Mouse (Mus musculus) CD4-positive, CD25-positive, alpha-beta regulatory T cell, adult 2 months (primary cell): ENCODE data around the gene Ankfn1.

Experiments
- DNase-seq: peaks from one replicate; pipeline ENCODE4 v3.0.0-alpha.2; 2012; ENCODE audit warnings: low read depth, low spot score

The Ankfn1 gene

DNA sequence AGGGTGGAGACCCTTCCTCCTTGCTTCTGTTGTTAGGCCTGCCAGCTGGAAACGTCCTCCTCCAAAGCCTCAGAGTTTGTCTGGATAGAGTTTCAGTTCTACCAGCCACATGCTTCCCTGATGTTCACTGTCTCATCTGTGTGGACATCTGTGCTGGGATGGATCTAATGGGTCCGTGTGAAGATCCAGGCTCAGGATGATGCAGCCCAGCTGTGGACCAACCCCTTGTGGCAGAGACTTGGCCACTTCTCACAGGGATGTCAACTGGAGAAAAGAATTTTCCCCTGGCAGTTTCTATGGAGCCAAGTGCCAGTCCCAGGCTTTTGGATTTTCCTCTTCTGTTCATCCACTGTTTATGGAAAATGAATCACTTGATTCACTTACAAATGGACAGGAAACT is 100.5 kb downstream of the Ankfn1 start:
- DNase-seq: no peak

DNA sequence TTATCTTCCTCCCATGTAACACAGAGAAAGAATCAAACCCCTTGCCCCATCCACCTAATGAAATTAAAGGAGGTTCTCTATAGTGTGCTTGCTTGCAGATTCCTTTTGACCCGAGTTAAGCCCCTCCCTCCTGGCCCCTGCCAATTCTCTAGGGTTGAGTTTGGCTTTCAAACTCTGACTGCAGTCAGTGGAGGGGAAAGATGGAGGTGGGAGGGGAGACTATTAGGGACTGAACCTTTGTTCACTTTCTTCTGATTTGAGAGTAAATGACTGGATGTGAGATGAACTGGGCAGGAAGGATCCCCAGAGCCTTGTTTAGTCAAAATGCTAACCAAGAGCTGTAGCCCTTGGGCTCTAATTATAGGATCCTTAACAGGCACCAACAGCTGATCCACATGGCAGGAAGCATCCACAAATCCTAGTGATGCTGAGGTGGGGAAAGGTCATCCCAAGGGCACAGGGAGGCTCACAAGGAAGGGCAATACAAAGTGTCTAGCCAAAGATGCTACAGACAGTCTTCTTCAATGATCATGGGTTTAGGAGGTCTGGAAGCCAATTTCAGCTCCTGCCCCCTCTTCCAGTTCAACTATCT is 103.4 kb downstream of the Ankfn1 start:
- no peak for DNase-seq

DNA sequence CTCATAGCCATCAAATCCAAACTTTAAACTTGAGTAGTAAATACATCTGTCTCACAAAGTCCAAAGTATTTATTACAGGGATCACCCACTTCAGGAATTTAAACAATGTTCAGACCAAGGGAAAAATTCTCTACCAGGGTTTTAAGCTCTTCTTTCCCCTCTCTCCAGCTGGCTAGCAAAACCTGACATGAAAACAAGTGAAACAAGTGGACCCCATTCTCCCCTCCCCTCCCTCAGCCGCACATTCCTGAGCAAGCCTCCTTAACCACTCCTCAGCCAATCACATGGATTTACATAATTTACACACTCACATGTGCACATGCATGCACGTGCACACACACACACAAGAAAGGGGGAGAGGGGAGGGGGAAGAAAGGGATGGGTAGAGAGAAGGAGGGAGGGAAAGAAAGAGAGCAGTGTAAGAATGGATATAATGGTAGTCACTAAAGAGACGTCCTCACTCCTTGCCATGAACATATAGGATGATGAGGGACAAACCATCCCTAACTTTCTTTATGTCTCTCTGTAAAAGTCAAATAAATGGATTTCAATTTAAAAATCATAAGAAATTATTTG is 104.9 kb downstream of the Ankfn1 start:
- DNase-seq: no peak

DNA sequence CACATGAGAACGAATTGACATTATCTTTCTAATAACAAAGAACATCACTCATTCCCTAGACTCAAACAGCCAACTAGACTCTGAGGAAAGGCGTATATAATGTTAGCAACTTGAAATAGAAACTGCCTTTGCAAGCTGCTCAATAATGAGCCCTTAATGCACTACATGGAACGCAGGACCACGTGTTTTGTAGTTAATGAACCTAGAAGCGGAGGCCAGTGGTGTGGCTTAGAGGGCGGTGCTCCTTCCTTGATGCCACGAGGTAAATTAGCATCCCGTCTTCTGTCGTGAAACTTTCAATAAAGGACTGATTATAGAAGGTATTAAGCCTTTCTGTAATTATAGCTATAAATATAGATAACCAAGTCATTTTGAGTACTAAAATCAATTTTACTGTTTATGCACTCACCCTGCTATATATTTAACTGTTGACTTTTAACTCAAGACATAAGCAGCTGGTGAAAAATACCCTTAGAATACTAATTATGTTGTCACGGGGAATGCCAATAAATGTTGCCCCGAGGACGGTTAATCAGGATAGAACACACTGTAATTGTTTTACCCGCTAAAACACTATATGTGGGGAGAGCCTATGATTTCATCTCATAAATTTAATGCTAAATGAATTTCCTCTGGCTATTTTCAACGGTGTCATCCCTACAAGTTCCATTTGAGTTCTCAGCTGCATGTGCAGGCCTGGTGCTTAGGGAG is 112.1 kb downstream of the Ankfn1 start:
- DNase-seq: no peak

DNA sequence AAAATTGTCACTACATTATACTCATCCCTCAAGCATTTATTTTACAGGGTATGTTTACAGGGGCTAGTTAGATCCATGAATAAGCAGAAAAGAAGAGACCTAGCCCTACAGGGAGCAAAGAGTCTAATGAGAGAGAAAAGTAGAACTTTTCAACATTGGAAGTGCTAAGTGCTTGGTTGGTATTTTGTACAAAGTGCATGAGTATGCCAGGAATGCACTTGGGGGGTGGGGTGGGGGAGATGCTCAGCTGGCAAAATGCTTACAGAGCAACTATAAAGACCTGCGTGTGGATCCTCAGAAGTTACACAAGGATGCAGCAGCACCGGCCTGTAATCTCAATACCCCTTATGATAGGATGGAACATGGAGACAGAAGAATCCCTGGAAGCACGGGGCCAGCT is 118.4 kb downstream of the Ankfn1 start:
- DNase-seq: no peak

DNA sequence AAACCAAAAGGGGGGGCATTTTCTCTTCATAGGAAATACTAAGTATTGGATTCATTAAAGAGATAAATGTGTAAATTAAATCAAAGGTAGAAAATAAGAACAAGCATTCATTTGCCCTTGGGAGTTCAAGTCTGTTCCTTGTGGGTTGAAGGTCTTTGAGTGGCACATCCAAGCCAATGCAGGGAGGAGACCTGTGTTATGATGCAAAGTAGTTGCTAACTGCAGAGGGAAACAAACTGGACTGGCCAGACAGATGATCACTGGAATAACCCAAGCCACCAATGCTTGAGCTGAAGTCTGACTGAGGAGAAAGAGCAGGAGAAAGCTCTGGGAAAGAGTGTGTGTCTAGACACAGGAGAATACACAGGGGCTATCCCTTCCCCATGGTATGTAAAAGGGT is 120.9 kb downstream of the Ankfn1 start:
- DNase-seq: no peak

DNA sequence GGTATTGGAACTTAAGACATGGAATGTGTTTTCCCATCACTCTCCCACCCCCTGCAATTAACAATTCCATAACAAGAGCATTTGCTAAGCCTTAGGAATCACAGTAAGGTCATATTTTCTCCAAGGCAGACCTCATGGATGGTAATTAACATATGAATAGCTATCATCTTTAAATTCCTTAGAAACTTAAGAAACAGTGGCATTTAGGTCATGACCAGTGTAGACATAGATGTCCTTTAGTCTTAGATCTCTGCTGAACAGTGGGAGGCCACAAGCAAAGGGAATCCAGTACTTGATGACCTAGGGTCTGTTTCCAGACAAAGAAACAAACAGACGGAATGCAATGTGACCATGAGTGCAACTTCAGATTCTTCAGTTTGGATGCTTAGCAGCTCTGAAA is 141.7 kb downstream of the Ankfn1 start:
- no peak for DNase-seq

DNA sequence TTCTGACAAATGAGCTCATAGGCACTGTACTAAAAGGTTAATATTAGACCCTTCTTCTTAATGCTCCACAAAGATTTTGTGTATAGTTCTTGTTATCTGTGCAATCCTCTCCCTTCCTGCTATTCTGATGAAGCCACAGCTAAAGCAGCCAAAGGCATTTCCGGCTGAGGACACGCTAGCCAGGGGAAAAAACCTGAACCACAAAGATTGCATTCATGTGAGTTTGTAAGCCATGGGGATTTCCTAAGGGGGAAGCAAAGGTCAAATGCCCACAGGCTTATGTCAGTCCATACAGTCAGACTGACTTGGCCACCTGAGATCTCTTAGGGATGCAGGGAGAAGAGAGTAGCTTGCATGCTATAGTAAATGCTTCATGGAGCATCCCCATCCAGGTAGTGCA is 146.1 kb downstream of the Ankfn1 start:
- DNase-seq: no peak

DNA sequence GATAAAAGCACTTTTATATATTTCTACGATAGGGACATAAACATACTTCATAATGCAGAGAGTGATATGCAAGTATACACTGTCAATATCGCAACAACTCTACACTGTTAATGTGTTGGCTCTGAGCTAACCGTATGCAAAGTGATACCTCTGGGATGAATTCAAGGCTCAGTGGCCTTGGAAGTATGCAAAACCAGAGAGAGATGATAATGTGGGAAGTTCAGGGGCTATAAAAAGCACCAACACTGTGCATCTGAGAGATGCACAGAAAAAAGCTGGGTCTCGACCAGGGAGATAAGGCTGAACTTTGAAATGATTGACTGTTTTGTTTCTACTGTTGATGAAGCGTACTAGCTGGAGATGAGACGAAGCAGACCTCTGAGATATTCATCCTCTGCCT is 148.9 kb downstream of the Ankfn1 start:
- DNase-seq: no peak

DNA sequence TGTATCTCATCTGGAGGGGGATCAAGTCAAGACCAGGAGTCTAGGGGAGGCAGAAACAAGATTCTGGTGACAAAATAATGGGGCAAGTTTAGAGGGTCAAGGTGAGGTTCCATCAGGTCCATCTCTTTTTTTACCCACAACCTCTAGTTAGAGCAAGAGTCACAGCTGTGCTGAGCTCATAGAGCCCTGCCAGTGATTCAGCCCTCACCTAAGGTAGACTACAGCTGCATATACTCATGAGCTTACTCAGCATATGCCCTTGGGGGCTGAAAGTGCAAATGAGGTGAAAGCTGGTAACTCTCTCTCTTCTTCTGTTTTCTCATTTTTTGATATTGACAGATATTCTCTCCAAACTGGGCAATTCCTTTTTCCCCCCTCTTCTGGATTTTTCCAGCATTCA is 150.2 kb downstream of the Ankfn1 start:
- no peak for DNase-seq

DNA sequence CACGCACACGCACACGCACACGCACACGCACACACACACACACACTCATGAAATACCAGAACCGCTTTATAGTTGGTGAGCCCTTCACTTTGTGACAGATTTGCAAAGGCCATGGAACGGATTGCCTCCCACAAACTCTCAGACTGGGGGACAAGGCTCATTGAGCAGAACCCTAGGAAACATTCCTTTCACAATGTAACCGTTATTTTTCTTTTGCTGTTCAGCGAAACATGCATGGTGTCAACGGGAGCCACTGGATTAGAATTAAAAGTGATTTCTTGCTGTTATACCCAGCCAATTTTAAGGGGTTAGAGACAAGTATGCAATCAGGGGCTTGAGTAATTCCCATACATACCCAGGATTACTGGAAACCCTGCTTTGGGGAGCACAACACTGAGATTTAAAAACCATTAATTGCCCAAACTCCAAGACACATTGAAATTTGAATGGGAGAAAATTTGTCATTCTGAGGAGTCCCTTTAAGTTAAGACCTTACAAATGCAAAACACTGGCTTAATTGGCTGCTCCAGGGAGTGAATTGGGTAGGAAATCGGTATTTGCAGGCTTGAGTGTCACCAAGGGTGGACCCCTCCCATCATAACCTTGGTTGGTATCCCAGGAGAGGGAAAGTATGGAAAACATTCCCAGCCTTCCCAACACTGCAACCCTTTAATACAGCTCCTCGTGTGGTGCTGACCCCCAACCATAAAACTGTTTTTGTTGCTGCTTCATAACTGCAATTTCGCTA is 153.6 kb downstream of the Ankfn1 start:
- DNase-seq: no peak

DNA sequence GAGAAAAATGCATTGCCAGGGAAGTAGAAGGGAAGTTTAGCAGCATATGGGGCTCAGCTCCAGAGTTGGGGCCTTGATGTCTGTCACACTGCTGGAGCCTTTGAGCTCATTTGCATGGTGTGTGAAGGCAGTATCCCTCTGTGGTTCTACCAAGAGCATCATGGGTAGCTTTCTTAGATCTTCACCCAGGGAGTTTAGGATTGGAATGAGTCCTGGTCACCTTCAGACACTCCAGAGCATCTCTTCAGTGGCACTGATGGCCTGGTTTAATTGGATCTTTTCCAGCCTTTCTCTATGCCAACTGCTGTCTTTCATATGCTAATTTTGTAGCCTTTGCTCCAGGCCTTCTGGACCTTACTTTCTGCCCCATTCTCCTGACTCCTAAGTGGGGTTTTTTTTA is 157.5 kb downstream of the Ankfn1 start:
- DNase-seq: no peak

DNA sequence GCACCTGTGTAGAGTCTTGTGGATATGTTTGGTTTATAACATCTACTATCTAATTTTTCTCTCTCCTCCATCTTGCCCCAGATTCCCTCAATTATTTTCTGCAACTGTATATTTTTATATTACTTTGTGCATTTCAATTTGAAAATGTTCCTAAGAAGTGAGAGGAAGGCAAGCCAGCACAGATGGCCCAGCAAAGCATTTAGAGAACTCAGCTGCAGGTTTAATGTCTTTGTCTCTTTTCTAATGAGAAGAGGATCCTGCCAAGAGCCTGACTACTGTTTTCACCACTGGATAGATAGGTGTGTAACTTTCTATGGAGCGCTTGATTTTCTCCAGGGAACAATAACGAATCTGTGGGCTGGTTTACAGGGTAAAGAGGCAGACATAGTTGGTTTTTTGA is 161.6 kb downstream of the Ankfn1 start:
- no peak for DNase-seq

DNA sequence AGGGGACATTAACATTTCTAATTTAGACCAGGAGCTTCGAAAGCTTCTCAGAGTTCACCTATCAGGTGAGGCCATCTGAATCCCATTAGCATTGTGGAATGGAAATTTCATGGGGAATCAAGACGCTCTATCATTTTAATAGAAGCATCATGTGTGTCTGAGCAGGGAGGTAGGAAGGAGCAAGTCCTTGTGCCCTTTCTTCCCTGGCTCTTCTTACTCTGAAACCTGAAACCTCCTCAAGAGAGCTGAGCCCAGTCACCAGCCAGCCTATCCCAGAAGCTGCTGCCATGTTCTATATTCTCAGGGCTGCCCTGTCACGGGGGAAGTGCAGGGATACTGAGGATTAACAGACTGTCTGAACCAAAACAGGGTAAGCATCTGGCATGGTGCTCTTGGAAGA is 165.9 kb downstream of the Ankfn1 start:
- DNase-seq: no peak

DNA sequence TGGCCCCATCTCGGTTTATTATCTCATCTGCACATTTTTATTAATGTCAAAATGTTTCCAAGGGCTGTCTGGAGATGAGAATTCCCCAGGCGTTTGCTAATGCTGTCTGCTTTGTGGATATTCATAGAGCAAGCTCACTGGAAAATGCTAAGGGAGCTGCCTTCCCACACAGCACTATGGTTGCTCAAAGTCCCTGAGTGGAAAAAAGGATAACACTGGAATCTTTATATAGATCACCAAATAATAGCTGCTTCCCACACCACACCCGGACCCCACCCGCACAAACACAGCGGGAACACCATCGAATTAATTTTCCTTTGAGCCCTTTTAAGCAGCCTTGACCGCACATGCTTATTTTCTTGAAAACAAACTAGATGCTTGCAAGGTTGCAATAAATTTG is 169.4 kb downstream of the Ankfn1 start:
- DNase-seq: no peak

DNA sequence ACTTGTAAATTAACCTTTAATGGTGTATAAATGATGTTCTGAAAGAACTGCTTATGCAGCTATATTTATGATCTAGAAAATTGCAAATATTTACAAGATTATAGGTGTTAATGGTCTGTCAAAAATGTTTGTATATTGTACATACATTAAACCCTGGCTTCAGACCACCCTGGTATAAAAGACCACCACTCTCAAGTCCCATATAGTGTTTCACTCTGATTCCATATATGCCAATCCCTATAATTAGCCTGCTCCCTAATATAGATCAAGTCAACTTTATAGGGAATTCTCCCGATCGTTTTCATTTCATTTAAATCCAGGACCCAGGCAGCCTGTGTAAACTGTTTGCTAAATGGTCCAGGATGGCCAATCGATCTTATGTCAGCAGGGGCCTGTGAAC is 170.2 kb downstream of the Ankfn1 start:
- no peak for DNase-seq

DNA sequence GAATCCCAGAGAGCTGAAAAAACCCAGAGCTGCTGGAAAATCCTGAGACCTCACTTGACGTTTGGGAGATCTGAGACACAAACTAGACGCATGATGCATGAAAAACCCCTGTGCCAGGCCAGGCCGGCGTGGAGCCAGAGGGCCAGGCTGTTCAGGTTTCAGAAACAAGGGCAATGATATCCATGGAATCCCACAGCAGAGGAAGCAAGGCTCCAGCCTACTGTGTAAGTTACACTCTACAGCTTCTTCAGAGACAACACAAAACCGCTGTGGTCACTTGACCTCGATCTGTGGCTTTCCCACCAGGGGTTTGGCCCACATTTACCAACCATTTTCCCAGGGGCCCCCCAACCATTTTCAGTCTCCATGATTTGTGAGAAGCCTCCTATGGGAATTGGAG is 171.1 kb downstream of the Ankfn1 start:
- no peak for DNase-seq

DNA sequence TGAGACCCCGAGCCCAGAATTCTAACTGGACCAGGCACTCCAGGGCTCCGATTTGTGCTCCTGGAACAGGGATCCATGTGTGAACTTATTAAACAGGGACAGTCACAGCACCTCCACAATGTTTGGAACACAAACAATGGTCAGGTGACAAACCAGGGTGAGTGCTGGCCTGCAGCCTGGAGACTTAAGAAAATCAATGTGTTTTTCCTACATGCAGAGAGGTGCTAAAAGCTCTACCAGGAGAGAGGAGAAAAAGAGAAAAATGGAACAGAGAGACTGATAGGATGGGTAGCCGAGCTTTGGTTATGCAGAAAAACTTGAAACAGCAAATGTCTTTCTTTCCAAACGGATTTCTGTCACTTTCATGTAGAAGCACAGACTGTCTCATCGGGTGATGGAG is 174.5 kb downstream of the Ankfn1 start:
- DNase-seq: no peak

DNA sequence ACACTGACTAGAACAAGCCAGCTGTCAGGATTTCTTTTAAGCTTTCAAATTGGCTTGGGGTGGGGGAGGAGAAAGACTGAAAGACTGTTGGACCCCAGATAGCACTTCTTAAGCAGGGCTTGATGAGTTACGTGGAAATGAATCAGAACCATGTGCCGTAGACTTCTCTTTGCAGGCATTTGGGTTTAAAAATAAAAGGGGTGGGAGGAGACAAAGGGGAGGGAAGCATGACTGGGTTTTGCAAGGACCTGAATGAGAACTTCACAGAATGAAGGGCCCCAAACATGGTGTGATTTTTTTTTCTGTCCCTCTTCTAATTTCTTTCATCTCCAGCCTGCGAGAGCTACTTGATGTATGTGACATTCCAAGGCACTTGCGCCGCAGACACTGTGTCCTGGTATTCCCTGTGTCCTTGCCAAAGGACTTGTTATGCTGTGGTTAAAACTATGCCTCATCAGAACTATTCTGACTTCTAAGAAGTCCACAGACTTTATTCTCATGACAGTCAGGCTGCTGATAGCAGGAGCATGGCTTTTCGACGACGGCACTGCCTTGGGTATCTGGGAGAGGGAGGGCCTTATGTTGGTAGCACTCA is 176.4 kb downstream of the Ankfn1 start:
- DNase-seq: no peak

DNA sequence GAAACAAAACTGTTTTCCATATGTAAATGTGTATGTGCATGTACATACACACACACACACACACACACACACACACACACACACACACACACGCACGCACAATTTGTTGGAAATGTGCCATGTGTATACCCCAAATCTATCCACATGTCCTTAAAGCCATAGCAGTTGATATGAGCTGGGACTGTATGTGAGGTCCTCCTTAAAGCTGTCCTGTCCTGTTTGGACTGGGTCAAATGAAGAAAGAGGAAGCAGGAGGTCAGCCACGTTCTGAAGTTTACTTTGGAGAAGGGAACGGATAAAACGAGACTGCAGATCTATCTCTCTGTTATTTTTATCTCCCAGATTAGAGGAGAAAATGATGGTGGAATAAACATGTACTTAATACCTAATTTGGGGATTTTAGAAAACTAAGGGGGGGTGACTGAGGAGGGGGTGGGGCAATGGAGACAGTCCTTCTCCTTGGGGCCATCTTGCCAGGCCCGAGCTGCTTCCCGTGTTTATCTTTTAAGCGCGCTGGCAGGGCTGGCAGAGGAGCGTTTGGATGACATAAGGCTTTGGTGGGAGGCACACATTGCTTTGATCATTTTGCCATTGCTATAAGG is 187.1 kb downstream of the Ankfn1 start:
- DNase-seq: no peak

DNA sequence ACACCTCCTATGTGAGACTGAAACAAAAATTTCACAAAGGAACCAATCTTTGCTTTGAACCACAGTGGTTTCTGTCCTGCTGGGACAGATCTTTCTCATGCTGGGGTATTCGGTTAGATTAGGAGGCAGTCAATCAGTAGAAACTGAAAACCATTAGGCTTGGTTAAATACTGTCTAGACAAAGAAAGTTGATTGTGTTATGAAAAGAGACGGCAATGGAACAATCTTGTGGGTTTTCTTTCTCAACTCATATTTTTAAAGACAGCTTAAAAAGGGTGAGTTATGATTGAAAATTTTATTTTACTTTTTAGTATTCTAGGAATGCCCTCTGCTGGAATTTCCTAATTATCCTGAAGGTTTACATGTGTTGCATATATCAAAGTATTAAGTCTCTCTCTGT is 191.1 kb downstream of the Ankfn1 start:
- DNase-seq: no peak

DNA sequence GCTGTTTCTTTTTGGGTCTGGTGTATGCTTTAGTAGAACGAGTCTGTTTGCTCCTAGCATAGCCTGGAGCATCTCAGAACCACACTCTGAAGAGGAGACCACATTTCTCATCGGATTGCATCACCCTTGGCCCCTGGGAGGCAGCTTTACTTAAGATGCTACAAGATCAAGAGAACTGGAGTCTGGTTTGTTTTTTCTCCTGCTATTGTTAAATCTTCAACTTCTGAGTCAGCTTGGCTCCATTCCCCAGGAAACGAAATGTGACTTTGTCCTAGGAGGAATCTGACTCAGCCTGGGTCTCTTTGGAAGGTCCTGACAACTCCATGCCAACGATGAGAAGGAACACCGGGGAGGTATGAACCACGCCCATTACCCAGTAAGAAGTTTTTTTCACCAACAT is 197.6 kb downstream of the Ankfn1 start:
- no peak for DNase-seq
